Mouse (Mus musculus) midbrain, embryonic 14.5 days (tissue): ENCODE measurements around the gene Nccrp1. TPM values are rescaled to one million over a fixed set of nuclear protein-coding genes. Genes with fewer than 3 reads are reported as not detected.
A peak's percentile ranks its signal among the peaks of the same experiment; 100 is the strongest.

Experiments used
- ATAC-seq: fragments of 200-750 bp; cut with Nextera tagmentation; 2 replicates; pipeline ENCODE4 v1.8.0; 2017; ENCODE audit warnings: moderate number of reproducible peaks, moderate library complexity; ENCODE audit not compliant: low FRiP score, low TSS enrichment
- DNase-seq: peaks from one replicate; pipeline ENCODE4 v3.0.0-alpha.2; 2015
- H3K27ac ChIP-seq: fragments of 300-500 bp; sonication (generic); replicated peaks from 2 replicates; pipeline ENCODE4 v1.5.1; 2014; ENCODE audit warnings: mild to moderate bottlenecking, low read depth, low read length, moderate library complexity
- H3K27me3 ChIP-seq: fragments of 300-500 bp; sonication (generic); 2 replicates; pipeline ENCODE4 v1.6.1; 2014; ENCODE audit warnings: low read length, control low read depth, mixed read lengths; ENCODE audit not compliant: control insufficient read depth, insufficient read depth
- H3K36me3 ChIP-seq: fragments of 300-500 bp; sonication (generic); 2 replicates; pipeline ENCODE4 v1.6.1; 2014; ENCODE audit warnings: low read length, control low read depth; ENCODE audit not compliant: control insufficient read depth, insufficient read depth
- H3K4me1 ChIP-seq: fragments of 300-500 bp; sonication (generic); 2 replicates; pipeline ENCODE4 v1.6.1; 2014; ENCODE audit warnings: mild to moderate bottlenecking, antibody characterized with exemption, low read length, control low read depth; ENCODE audit not compliant: control insufficient read depth, insufficient read depth
- H3K4me2 ChIP-seq: fragments of 300-500 bp; sonication (generic); 2 replicates; pipeline ENCODE4 v1.6.1; 2014; ENCODE audit warnings: mild to moderate bottlenecking, low read length, moderate library complexity
- H3K4me3 ChIP-seq: fragments of 300-500 bp; sonication (generic); replicated peaks from 2 replicates; pipeline ENCODE4 v1.5.1; 2014; ENCODE audit warnings: low read depth, low read length
- H3K9ac ChIP-seq: fragments of 300-500 bp; sonication (generic); replicated peaks from 2 replicates; pipeline ENCODE4 v1.6.1; 2014; ENCODE audit warnings: mild to moderate bottlenecking, low read length, moderate library complexity
- H3K9me3 ChIP-seq: fragments of 300-500 bp; sonication (generic); 2 replicates; pipeline ENCODE4 v1.6.1; 2016; ENCODE audit warnings: low read length, control low read depth, mixed read lengths; ENCODE audit not compliant: control insufficient read depth
- WGBS: fragments of 180-500 bp; shearing (Covaris S2); extraction: QIAGEN DNeasy Blood & Tissue Kit; methylation state at CpG from one replicate; pipeline ENCODE4 v1.1.7; 2014; 5-methylcytosine and 5-hydroxymethylcytosine counted together
- polyA plus RNA-seq: library from polyadenylated mRNA; unstranded; fragments of >200 nt; fragmentation: Nextera tagmentation; extraction: Ambion mirVana; gene quantifications from 2 replicates; pipeline ENCODE4 v1.2.1, GENCODE M21; 2014

Nccrp1 gene
- polyA plus RNA-seq, 1 experiment from 2014 or later: 0.13 TPM

DNA sequence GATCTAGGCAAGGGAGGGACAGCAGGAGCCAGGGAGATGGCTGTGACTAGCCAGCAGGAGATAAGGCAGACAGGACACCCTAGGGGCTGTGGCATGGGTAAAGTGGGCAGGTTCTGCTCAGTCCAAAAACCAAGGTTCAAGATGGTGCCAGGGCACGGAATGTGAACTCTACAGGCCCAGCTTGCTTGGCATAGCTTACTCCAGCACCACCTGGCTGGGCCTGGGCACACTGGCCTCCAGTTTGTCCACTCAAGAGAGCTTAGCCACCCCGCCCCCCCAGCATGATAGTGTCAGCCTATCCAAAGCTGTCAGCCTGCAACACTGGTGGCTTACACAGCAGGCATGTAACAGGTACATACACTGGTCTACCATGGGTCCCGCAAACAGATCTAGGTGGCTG lies 26.2 kb upstream of the Nccrp1 start:
- Histone ChIP-seq H3K4me2 (no peak overlapping the region), H3K36me3 (peaks cover 4% of the 10 kb centered on the region; the same call in 1 of the 2 replicates), H3K9me3 (no peaks in the 10 kb centered on the region), H3K27me3 (no peaks in the 10 kb centered on the region), H3K4me1 (no peaks in the 10 kb centered on the region; the same call in 1 of the 2 replicates), H3K9ac (no peak overlapping the region), H3K27ac (no peak overlapping the region), H3K4me3 (no peak overlapping the region)
- ATAC-seq (no peak), DNase-seq (no peak)
- WGBS: 99% methylated on average over 3 of the region's 3 CpGs

DNA sequence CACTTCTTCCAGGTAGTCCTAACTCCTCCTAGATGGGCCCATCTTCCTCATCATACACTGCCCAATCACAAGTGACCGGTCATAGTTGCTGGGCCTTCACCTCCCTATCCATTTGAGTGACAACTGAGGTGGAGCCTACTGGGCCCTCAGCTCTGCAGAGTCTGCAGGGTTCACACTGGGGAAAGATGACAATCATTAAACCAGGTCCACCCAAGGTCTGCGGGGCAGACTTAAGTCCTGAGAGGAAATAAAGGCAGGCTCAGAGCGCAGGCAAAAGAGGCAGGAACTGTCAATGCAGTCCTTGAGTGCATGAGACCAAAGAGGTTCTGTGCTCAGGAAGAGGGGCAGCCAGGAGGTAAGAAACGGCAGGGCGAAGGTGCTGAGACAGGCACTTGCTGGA lies 25.6 kb upstream of the Nccrp1 start:
- Histone ChIP-seq H3K36me3 (peaks cover 8% of the 10 kb centered on the region), H3K4me1 (no peaks in the 10 kb centered on the region; the same call in 1 of the 2 replicates), H3K9me3 (no peaks in the 10 kb centered on the region), H3K4me3 (no peak overlapping the region), H3K4me2 (no peak overlapping the region), H3K27ac (no peak overlapping the region), H3K27me3 (no peaks in the 10 kb centered on the region), H3K9ac (no peak overlapping the region)
- no peak for DNase-seq
- ATAC-seq: no peak
- 95% methylated on average over 5 of the region's 5 CpGs for WGBS

DNA sequence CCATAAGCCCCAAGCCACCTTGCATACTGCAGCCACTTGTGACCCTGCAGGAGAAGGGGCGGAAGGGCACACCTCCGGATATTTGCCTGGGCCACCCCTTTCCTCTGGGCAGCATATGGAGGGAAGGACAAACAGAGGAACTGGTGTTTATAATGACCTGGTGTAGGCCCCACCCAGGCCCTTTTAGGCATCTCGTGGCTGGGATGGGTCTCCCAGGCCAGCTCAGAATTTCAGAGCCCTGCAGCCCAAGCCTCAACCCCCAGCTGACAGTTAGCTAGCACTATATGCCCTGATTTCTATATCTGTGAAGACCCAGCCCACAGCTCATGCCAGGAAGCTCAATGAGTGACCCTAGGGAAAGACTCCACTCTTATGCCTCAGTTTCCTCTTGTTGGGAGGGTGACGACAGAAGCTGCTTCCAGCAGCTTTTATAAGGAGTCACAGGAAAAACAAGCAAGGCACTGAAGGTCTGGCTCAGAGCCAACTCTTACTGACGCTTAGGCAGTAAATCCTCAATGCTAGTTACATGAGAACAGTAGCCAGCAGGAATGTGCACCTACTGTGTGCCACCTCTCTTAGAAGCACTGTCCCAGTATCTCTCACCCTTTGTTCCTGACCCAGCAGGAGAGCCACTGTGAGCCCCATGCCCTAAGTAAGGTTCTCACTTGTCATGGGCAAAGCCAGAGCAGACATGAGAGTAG lies 24.1 kb upstream of the Nccrp1 start:
- whole genome bisulfite sequencing: 55% methylated on average over 5 of the region's 5 CpGs
- no peak overlapping the region for H3K4me2 ChIP-seq
- peaks cover 24% of the 10 kb centered on the region for H3K36me3 ChIP-seq
- H3K4me3 ChIP-seq: no peak overlapping the region
- H3K9ac ChIP-seq: no peak overlapping the region
- H3K9me3 ChIP-seq: no peaks in the 10 kb centered on the region
- no peak for ATAC-seq
- H3K27me3 ChIP-seq: no peaks in the 10 kb centered on the region
- peak; percentile 58 for DNase-seq
- H3K4me1 ChIP-seq: no peaks in the 10 kb centered on the region; the same call in 1 of the 2 replicates
- no peak overlapping the region for H3K27ac ChIP-seq

DNA sequence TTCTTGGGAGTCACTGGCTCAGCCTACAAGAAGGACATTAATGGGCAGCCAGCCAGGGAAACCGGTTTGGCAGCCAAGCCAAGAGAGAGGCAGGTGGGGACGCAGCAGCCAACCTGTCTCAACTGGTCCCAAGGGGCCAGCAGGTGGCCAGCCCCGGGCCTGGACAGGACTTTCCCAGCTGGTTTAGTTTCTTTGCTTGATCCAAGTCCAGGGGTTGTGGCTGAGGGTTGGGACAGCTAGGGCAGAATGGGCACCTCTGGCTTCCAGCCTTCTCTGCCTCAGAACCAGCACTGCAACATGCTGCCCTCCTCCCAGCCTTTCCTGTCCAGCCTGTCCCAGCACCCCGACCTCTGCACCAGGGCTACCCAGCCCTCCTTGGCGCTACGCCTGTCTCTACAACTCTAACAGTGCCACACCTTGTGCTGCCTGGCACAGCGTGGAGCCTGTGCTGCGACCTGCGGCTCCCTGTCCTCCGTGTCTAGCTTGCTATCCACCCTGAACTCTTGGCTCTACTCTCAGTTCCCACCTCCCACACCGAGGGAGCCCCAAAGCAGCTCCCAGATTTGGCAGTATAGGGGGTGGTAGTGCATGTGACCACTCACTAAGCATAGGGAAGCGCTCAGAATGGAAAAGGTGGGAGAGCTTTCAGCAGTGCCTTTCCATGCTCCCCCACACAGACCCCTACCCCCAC lies 23.4 kb upstream of the Nccrp1 start:
- no peaks in the 10 kb centered on the region for H3K27me3 ChIP-seq
- no peak overlapping the region for H3K9ac ChIP-seq
- H3K27ac ChIP-seq: no peak overlapping the region
- WGBS: 76% methylated on average over 12 of the region's 12 CpGs
- no peak overlapping the region for H3K4me3 ChIP-seq
- no peaks in the 10 kb centered on the region for H3K9me3 ChIP-seq
- ATAC-seq (no peak), DNase-seq (no peak)
- peaks cover 31% of the 10 kb centered on the region for H3K36me3 ChIP-seq
- H3K4me1 ChIP-seq: no peaks in the 10 kb centered on the region; the same call in 1 of the 2 replicates
- H3K4me2 ChIP-seq: no peak overlapping the region

DNA sequence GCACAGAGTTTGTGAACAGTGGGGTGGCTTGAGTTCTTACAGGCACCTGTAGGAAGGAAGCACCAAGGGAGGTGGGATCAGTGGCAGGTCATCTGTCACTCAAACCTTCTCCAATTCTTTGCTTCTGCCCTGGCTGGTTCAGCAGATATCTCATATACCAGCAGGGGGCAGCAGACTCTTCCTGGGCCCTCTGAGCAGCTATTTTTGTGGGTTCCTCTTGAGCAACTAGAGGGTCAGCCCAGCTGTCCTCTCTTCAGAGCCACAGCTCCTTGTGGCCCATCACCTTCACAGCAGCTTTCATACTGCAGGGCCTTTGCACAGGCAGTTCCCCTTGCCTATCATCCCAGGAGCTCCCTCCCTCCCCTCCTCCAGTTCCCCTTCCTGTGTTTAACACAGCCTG lies 21.2 kb upstream of the Nccrp1 start:
- Histone ChIP-seq H3K36me3 (peaks cover 53% of the 10 kb centered on the region), H3K4me2 (no peak overlapping the region)
- ATAC-seq: no peak

DNA sequence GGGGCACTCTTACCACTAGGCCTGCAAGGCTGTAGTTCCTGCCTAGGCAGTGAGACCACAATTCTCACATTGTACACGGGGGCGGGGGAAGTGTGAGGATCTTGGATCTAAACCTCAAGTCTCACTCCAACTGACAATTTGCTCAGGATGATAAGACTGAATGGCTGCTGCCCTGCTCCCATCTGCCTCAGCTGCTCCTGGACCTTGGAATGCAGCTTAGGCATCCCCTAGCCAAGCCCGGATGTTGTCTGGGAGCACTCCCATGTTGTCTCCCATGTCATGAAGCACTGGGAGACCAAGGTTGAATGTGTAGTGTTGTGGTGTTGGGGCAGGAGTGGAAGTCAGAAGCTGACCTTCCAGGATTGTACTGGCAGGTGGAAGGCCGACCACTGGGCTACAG lies 20.5 kb upstream of the Nccrp1 start:
- no peaks in the 10 kb centered on the region; the same call in 1 of the 2 replicates for H3K4me1 ChIP-seq
- ATAC-seq: no peak
- no peak for DNase-seq
- H3K27me3 ChIP-seq: no peaks in the 10 kb centered on the region
- H3K36me3 ChIP-seq: peaks cover 58% of the 10 kb centered on the region
- no peaks in the 10 kb centered on the region for H3K9me3 ChIP-seq
- H3K9ac ChIP-seq: no peak overlapping the region
- 94% methylated on average over 4 of the region's 4 CpGs for WGBS
- no peak overlapping the region for H3K27ac ChIP-seq
- no peak overlapping the region for H3K4me3 ChIP-seq
- no peak overlapping the region for H3K4me2 ChIP-seq

More for the DNA sequence above, 21.2 kb upstream of the Nccrp1 start:
- no peaks in the 10 kb centered on the region; the same call in 1 of the 2 replicates for H3K4me1 ChIP-seq
- H3K27me3 ChIP-seq: no peaks in the 10 kb centered on the region
- no peaks in the 10 kb centered on the region for H3K9me3 ChIP-seq
- no peak overlapping the region for H3K27ac ChIP-seq
- peak; percentile 80 for DNase-seq
- no peak overlapping the region for H3K9ac ChIP-seq
- H3K4me3 ChIP-seq: no peak overlapping the region

DNA sequence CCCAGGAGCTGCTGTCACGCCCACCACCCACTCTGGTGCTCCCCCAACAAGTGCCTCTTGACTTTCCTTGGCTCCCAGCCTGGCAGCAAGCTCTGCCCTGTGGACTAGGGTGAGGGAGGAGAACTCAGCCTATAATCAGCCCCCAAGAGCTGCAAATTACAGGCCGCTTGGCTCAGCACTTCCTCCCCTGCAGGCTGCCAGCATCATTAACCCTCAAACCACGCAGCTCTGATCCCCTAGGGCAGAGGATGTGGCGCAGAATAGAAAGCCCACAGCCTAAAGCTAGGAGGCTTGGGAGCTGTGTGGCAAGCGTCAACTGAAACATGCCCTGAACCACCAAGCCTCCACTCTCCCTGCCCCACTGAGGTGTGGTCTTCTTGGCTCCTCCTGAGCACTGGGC lies 18.4 kb upstream of the Nccrp1 start:
- peaks cover 74% of the 10 kb centered on the region for H3K36me3 ChIP-seq
- no peak for ATAC-seq
- H3K9ac ChIP-seq: no peak overlapping the region
- WGBS: 85% methylated on average over 5 of the region's 5 CpGs
- H3K4me3 ChIP-seq: no peak overlapping the region
- H3K4me1 ChIP-seq: no peaks in the 10 kb centered on the region
- no peak for DNase-seq
- no peak overlapping the region for H3K4me2 ChIP-seq
- no peak overlapping the region for H3K27ac ChIP-seq
- H3K9me3 ChIP-seq: no peaks in the 10 kb centered on the region
- no peaks in the 10 kb centered on the region for H3K27me3 ChIP-seq

DNA sequence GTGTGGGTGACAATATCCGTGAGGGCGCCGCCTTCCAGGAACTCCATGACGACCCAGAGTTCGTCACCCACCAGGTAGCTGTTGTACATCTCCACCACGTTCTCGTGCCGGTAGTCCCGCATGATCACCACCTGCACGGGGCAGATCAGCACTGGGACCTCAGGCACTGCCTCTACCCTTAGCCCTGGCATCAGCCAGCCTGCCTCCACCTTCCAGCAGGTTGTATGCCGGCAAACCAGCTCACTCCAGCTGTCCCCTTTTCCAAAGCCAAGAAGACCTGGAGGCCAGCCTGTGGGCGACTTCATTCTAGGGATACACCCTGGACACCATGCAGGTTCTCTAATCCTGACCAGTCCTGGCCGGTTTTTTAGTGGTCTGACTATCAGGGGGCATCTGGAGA lies 15.9 kb upstream of the Nccrp1 start:
- H3K4me1 ChIP-seq: no peaks in the 10 kb centered on the region
- no peaks in the 10 kb centered on the region for H3K27me3 ChIP-seq
- H3K4me2 ChIP-seq: no peak overlapping the region
- H3K27ac ChIP-seq: no peak overlapping the region
- no peak for DNase-seq
- WGBS: 96% methylated on average over 13 of the region's 13 CpGs
- H3K4me3 ChIP-seq: no peak overlapping the region
- no peaks in the 10 kb centered on the region for H3K9me3 ChIP-seq
- no peak overlapping the region for H3K9ac ChIP-seq
- H3K36me3 ChIP-seq: peaks cover 78% of the 10 kb centered on the region
- ATAC-seq: no peak

DNA sequence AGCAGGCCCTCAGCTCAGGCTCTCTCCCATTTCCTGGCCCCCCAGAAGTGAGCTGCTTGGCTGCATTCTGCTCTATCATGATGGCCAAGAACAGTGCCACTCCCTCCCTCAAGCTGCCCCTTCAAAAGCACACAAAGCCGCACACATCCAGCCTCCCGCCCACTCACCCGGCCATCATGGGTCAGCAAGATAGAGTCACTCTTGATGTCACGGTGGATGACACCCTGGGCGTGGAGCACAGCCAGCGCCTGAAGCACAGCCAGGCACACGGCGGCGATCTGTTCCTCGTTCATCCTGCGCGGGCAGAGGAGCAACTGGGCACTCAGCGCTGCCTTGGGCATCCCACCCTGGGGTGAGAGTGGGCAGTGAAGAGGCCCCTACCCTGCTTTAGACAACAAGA lies 15.3 kb upstream of the Nccrp1 start:
- DNase-seq (no peak), ATAC-seq (no peak)
- Histone ChIP-seq H3K4me1 (no peaks in the 10 kb centered on the region), H3K27ac (no peak overlapping the region), H3K36me3 (peaks cover 73% of the 10 kb centered on the region), H3K9me3 (no peaks in the 10 kb centered on the region), H3K9ac (no peak overlapping the region), H3K4me2 (no peak overlapping the region), H3K27me3 (no peaks in the 10 kb centered on the region), H3K4me3 (no peak overlapping the region)
- 92% methylated on average over 13 of the region's 13 CpGs for WGBS
